Mouse (Mus musculus) stomach, postnatal 0 days (tissue): Measurements from ENCODE around the gene Kynu.

Experiments used
- CTCF ChIP-seq: IDR thresholded peaks from 2 replicates; pipeline ENCODE4 v1.5.1; 2016; ENCODE audit warnings: antibody characterized with exemption, low read depth, mild to moderate bottlenecking, moderate library complexity
- EP300 ChIP-seq: optimal IDR thresholded peaks from 2 replicates; pipeline ENCODE3; 2016; ENCODE audit warnings: antibody characterized with exemption

- TF ChIP-seq CTCF (no peak), EP300 (no peak)
Observed at GRCm38 (mm10) chr2:43506182-43506581, 48.9 kb upstream of the Kynu start.
